Mouse (Mus musculus) heart, embryonic 16.5 days (tissue): Measurements from ENCODE around the gene Ogfod1. TPM values are rescaled to one million over a fixed set of nuclear protein-coding genes. Genes with fewer than 3 reads are reported as not detected.

Experiments used
- ATAC-seq: fragments of 200-750 bp; cut with Nextera tagmentation; replicated peaks from 2 replicates; pipeline ENCODE4 v1.8.0; 2017; ENCODE audit warnings: moderate number of reproducible peaks; ENCODE audit not compliant: insufficient read depth, low FRiP score; ENCODE audit errors: extremely low read depth
- H3K27ac ChIP-seq: fragments of 300-500 bp; sonication (generic); 2 replicates; pipeline ENCODE4 v1.5.1; 2014; ENCODE audit warnings: mild to moderate bottlenecking, low read length, control low read depth, moderate library complexity
- H3K27me3 ChIP-seq: fragments of 300-500 bp; sonication (generic); 2 replicates; pipeline ENCODE4 v1.6.1; 2014; ENCODE audit warnings: low read length, mixed read lengths; ENCODE audit not compliant: control insufficient read depth, insufficient read depth
- H3K36me3 ChIP-seq: fragments of 300-500 bp; sonication (generic); 2 replicates; pipeline ENCODE4 v1.6.1; 2014; ENCODE audit not compliant: control insufficient read depth, insufficient read depth
- H3K4me1 ChIP-seq: fragments of 300-500 bp; sonication (generic); 2 replicates; pipeline ENCODE4 v1.6.1; 2014; ENCODE audit warnings: low read length, mixed read lengths; ENCODE audit not compliant: control insufficient read depth, insufficient read depth
- H3K4me2 ChIP-seq: fragments of 300-500 bp; sonication (generic); 2 replicates; pipeline ENCODE4 v1.6.1; 2014; ENCODE audit warnings: low read depth, mild to moderate bottlenecking, control low read depth, low read length
- H3K4me3 ChIP-seq: fragments of 300-500 bp; sonication (generic); 2 replicates; pipeline ENCODE4 v1.5.1; 2014; ENCODE audit warnings: mild to moderate bottlenecking, control low read depth, low read length
- H3K9ac ChIP-seq: fragments of 300-500 bp; sonication (generic); 2 replicates; pipeline ENCODE4 v1.6.1; 2014; ENCODE audit warnings: low read length, control low read depth
- H3K9me3 ChIP-seq: fragments of 300-500 bp; sonication (generic); replicated peaks from 2 replicates; pipeline ENCODE4 v1.6.1; 2016; ENCODE audit warnings: low read length; ENCODE audit not compliant: control insufficient read depth
- WGBS: fragments of 180-500 bp; shearing (Covaris S2); extraction: QIAGEN DNeasy Blood & Tissue Kit; methylation state at CpG from one replicate; pipeline ENCODE4 v1.1.7; 2014; 5-methylcytosine and 5-hydroxymethylcytosine counted together
- polyA plus RNA-seq: library from polyadenylated mRNA; unstranded; fragments of >200 nt; fragmentation: Nextera tagmentation; extraction: Ambion mirVana; gene quantifications from 2 replicates; pipeline ENCODE4 v1.2.1, GENCODE M21; 2015

Ogfod1 gene
- polyA plus RNA-seq, 1 experiment from 2014 or later, result 12.2 TPM

DNA sequence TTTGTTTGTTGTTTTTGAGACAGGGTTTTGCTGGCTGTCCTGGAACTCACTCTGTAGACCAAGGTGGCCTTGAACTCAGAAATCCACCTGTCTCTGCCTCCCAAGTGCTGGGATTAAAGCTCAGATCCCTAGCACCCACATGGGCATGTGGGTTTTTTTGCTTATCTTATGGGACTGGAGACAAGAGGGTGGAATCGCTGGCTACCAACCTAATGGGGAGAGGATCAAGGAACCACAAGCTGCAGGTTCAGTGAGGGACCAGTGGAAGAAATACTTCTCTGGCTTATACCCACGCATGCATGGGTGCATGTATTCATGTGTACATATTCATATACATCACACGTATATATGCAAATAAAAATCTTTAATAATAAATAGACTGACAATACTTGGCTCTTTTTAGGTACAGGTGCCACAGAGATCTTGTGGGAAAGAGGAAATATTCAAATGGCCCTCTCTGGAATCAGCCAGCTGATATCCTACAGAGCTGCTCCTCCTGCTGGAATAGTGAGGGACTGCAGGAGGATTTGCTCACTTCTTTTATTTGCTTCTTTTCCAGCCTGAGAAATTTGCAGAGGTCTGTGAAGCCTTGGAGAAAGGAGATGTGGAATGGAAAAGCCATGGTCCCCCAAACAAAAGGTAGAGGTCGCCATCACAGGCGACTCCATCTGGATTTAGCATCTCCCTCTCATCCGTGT, 20.3 kb downstream of the Ogfod1 start:
- no peak overlapping the region for H3K4me3 ChIP-seq
- H3K27ac ChIP-seq, result no peak overlapping the region
- 53% methylated on average over 6 of the region's 6 CpGs for WGBS
- H3K9me3 ChIP-seq, result no peaks in the 10 kb centered on the region
- H3K27me3 ChIP-seq, result no peaks in the 10 kb centered on the region
- H3K4me2 ChIP-seq, result no peak overlapping the region
- H3K4me1 ChIP-seq, result no peaks in the 10 kb centered on the region
- ATAC-seq, result no peak
- H3K9ac ChIP-seq, result no peak overlapping the region
- peaks cover 19% of the 10 kb centered on the region for H3K36me3 ChIP-seq

DNA sequence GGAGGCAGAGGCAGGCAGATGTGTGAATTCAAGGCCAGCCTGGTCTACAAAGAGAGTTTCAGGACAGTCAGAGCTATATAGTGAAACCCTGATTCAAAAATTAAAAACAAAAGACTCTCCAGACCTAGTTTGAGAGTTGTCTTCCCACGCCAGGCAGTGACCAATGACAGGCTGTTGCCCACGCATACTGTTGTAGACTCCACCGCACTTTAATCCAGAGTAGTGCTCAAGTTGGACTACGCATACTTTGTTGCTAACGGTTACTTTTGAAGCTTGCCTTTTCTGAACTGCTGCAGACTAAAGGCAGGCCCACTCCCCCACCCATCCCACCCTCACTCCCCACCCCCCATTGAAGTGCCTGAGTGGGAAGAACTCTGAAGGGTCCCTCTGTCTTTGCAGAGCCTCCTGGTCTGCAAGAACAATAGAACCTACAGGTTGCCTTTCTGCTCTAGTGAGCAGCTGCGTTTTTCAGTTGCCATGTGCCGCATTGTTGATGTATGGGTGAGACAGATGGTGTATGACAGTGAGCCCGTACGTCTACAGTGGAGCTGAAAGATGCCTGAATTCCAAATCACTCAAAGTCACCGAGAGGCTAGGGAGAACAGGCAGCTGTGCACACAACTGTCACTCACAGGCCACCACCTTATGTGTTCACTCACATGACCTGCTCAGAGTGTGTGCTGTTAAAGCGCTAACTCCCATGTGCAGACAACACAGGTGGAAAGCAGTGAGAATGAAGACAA, 29.3 kb downstream of the Ogfod1 start:
- H3K4me2 ChIP-seq, result no peak overlapping the region
- H3K9ac ChIP-seq, result no peak overlapping the region
- no peaks in the 10 kb centered on the region for H3K4me1 ChIP-seq
- H3K36me3 ChIP-seq, result peaks cover 17% of the 10 kb centered on the region
- H3K27me3 ChIP-seq, result no peaks in the 10 kb centered on the region
- no peak overlapping the region for H3K4me3 ChIP-seq
- no peak for ATAC-seq
- H3K9me3 ChIP-seq, result no peaks in the 10 kb centered on the region
- no peak overlapping the region for H3K27ac ChIP-seq
- WGBS, result 77% methylated on average over 11 of the region's 11 CpGs

DNA sequence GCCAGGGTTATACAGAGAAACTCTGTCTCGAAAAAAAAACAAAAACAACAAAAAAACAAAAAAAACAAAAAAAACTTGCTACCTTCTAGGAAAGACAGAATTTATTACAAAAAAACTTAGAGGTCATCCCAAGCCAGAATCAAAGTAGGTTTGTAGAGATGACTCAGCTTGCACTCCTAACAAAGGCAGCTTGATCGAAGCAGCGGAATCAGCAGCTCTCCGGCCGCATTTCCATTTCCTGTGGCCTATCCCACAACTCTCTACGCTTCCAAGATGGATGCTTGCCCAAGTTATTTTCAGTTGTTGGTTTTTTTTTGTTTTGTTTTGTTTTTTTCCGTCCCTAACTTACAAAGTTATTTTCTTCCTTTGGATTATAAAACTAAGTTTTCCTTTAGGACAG, 31.8 kb downstream of the Ogfod1 start:
- H3K4me3 ChIP-seq, result no peak overlapping the region
- WGBS, result 86% methylated on average over 7 of the region's 7 CpGs

DNA sequence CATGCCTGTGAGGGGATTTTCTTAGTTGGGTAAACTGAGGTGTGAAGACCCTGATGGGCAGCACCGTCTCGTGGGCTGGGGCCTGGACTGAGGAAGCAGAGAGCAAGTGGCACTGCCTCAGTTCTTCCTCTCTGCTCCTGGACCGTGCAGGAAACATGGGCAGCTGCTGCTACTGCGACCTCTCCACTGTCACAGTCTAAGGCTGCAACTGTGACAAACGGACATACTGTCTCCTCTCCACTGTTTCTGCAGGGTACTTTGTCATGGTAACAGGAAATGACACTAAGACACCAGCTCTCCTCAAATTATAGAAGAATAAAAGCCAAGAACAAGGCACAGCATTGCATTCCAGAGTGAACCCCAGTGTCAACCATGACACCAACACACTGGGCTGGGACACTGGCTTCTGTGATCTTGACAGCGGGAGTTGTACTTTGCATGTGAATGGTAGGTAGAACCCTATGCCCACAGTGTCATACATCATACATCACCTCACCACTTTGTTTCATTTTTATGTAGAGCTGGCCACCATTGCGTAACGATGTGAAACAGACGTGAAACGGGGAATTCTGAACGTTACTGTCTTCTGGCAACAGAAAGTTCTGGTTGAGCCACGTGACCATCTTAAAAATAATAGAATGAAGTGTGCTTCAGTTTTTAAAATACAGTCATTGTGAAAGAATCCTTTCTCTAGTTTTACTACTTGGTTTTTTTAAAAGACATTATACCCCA, 39.6 kb downstream of the Ogfod1 start:
- 87% methylated on average over 12 of the region's 12 CpGs for WGBS
- Histone ChIP-seq H3K36me3 (no peaks in the 10 kb centered on the region), H3K27ac (no peak overlapping the region), H3K4me2 (no peak overlapping the region), H3K9ac (no peak overlapping the region), H3K4me3 (no peak overlapping the region), H3K27me3 (no peaks in the 10 kb centered on the region), H3K4me1 (no peaks in the 10 kb centered on the region), H3K9me3 (no peaks in the 10 kb centered on the region)
- ATAC-seq, result no peak

More for the DNA sequence above, 31.8 kb downstream of the Ogfod1 start:
- Histone ChIP-seq H3K4me1 (no peaks in the 10 kb centered on the region), H3K36me3 (peaks cover 15% of the 10 kb centered on the region), H3K27ac (no peak overlapping the region), H3K9ac (no peak overlapping the region), H3K9me3 (no peaks in the 10 kb centered on the region), H3K4me2 (no peak overlapping the region), H3K27me3 (no peaks in the 10 kb centered on the region)
- ATAC-seq, result no peak

DNA sequence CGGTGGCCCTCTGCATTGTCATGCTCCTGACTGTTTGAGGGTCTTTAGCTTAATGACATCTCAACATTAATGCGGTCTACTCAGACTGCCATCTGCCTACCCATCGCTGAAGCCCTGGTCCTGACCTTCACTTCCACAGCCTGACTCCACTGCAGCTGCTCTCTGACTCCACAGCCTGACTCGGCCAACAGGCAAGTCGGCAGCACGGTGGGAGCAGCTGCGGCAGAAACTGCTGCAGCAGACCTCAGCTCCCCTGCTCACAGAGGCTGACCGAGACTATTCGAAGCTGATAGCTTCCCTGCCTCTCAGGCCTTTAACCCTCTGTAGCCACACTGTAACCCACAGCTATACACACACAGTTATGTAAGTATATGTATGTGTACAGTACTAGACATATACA, 51.0 kb downstream of the Ogfod1 start:
- WGBS, result 76% methylated on average over 9 of the region's 9 CpGs
- Histone ChIP-seq H3K4me3 (no peak overlapping the region), H3K36me3 (0 out of 2 replicates have a peak, but pooled peaks cover 2% of the 10 kb centered on the region), H3K27me3 (no peaks in the 10 kb centered on the region), H3K4me2 (no peak overlapping the region), H3K9ac (no peak overlapping the region), H3K4me1 (no peaks in the 10 kb centered on the region), H3K27ac (no peak overlapping the region), H3K9me3 (no peaks in the 10 kb centered on the region)
- no peak for ATAC-seq

DNA sequence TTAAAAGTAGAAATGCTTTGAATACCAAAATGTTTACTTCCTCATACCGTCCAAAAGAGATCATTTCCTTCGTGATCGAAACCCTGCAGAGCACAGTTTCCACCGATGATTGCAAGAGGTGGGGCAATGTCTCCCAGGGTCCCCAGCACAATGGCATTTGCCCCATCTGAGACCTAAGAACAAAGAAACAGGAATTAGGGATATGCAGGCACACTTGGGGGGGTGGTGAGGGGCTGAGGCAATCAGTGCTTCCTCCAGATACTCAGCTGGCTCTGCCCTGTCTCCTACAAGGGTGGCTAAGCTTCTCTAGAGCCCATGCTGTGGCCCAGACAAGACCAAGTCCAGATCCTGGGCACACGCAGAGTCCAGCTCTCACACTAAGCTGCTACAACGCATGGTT, 52.7 kb downstream of the Ogfod1 start:
- 0 out of 2 replicates have a peak, but pooled peaks cover 2% of the 10 kb centered on the region for H3K36me3 ChIP-seq
- no peak overlapping the region for H3K9ac ChIP-seq
- no peak overlapping the region for H3K4me3 ChIP-seq
- no peak overlapping the region for H3K27ac ChIP-seq
- no peaks in the 10 kb centered on the region for H3K4me1 ChIP-seq
- H3K27me3 ChIP-seq, result no peaks in the 10 kb centered on the region
- ATAC-seq, result no peak
- no peaks in the 10 kb centered on the region; the same call in 1 of the 2 replicates for H3K9me3 ChIP-seq
- no peak overlapping the region for H3K4me2 ChIP-seq
- WGBS, result 63% methylated on average over 6 of the region's 6 CpGs

DNA sequence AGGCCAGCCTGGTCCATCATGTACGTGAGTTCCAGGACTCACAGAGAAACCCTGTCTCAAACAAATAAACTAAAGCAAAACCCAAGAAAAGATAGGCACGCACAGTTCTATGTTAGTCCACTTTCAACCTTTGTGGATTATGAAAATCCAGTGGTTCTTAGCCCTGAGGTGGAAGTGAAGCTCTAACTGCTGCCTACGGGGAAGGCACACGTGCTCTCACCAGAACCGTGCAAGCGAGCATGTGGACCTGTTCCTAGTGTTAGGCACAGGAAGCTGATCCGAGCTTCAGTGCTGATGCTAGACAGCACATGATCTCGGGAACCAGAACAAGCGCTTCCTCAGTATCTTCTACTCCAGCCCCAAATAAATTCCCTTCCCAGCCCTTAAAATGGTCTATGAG, 55.9 kb downstream of the Ogfod1 start:
- Histone ChIP-seq H3K4me2 (no peak overlapping the region), H3K4me1 (peaks cover 4% of the 10 kb centered on the region), H3K27me3 (no peaks in the 10 kb centered on the region), H3K4me3 (no peak overlapping the region), H3K9ac (no peak overlapping the region), H3K27ac (no peak overlapping the region), H3K9me3 (no peaks in the 10 kb centered on the region; the same call in 1 of the 2 replicates), H3K36me3 (0 out of 2 replicates have a peak, but pooled peaks cover 2% of the 10 kb centered on the region)
- ATAC-seq, result no peak
- 75% methylated on average over 9 of the region's 9 CpGs for WGBS

DNA sequence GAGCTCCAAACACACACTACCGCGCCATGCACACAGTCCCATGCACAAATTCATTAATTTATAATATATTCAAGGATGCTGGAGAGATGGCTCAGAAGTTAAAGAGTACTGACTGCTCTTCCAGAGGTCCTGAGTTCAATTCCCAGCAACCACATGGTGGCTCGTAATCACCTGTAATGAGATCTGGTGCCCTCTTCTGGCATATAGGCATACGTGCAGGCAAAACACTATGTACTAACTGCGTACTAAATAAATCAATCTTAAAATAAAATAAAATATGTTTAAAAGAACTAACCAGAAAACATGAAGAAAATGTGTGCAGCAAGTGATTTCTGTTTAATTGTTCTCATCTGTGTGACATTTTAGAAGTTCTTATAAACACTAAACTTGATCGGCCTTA, 57.3 kb downstream of the Ogfod1 start:
- H3K4me1 ChIP-seq, result peaks cover 11% of the 10 kb centered on the region
- no peak for ATAC-seq
- no peak overlapping the region for H3K4me3 ChIP-seq
- no peak overlapping the region for H3K27ac ChIP-seq
- H3K36me3 ChIP-seq, result no peaks in the 10 kb centered on the region
- WGBS, result 79% methylated on average over 6 of the region's 6 CpGs
- H3K4me2 ChIP-seq, result no peak overlapping the region
- H3K9me3 ChIP-seq, result no peaks in the 10 kb centered on the region; the same call in 1 of the 2 replicates
- no peak overlapping the region for H3K9ac ChIP-seq
- no peaks in the 10 kb centered on the region for H3K27me3 ChIP-seq
